In genomic region chr16:32658743-32659171, GRCm38 (mm10) we compare ENCODE assay signal across 8 mouse cellular contexts. TPM values are rescaled to one million over a fixed set of nuclear protein-coding genes. Genes with fewer than 3 reads are reported as not detected.
DNase-seq lines count a peak whose midpoint lies in the region; ATAC-seq and TF ChIP-seq lines count a peak whose summit lies in the region.

No protein-coding gene starts in this region.

- peaks cover 40% of the 10 kb centered on the region for H3K4me1 ChIP-seq in lung, adult 2 months (ENCODE audit: control insufficient read depth, insufficient read depth, low read length)
- peaks cover 64% of the 10 kb centered on the region for H3K4me1 ChIP-seq in embryonic facial prominence, embryonic 10.5 days
- H3K4me1 ChIP-seq in intestine, embryonic 14.5 days (replicated peaks; ENCODE audit: control insufficient read depth, insufficient read depth, low read length) = peaks cover 47% of the 10 kb centered on the region
- H3K4me1 ChIP-seq in midbrain, embryonic 15.5 days = peaks cover 47% of the 10 kb centered on the region

- 11% methylated on average over 20 of the region's 21 CpGs for WGBS in lung, adult 2 months
- 4% methylated on average over 17 of the region's 21 CpGs for WGBS in embryonic facial prominence, embryonic 10.5 days
- 3% methylated on average over 14 of the region's 21 CpGs for WGBS in intestine, embryonic 14.5 days
- 0% methylated on average over 17 of the region's 21 CpGs for WGBS in midbrain, embryonic 15.5 days

- no peak for TF ChIP-seq CTCF in lung, adult 2 months (IDR thresholded peaks at IDR 0.05; ENCODE audit: insufficient read depth, low read length)

- peak overlapping the region; percentile 55 for H3K4me2 ChIP-seq in intestine, embryonic 14.5 days (ENCODE audit: low read length)
- peak overlapping the region; percentile 81 for H3K4me2 ChIP-seq in midbrain, embryonic 15.5 days

- H3K27me3 ChIP-seq in embryonic facial prominence, embryonic 10.5 days (replicated peaks; ENCODE audit: low read depth, poor library complexity, severe bottlenecking) = no peaks in the 10 kb centered on the region
- H3K27me3 ChIP-seq in intestine, embryonic 14.5 days (replicated peaks; ENCODE audit: control insufficient read depth, insufficient read depth, low read length) = no peaks in the 10 kb centered on the region
- no peaks in the 10 kb centered on the region for H3K27me3 ChIP-seq in midbrain, embryonic 15.5 days (replicated peaks)

- H3K4me3 ChIP-seq in lung, adult 2 months (replicated peaks; ENCODE audit: extremely low read depth, low read depth, low read length) = peak overlapping the region; percentile 6
- peak overlapping the region; percentile 55 for H3K4me3 ChIP-seq in embryonic facial prominence, embryonic 10.5 days
- peak overlapping the region; percentile 27 for H3K4me3 ChIP-seq in intestine, embryonic 14.5 days (ENCODE audit: low read depth, low read length)
- H3K4me3 ChIP-seq in midbrain, embryonic 15.5 days = peak overlapping the region; percentile 51

- no peaks in the 10 kb centered on the region for H3K9me3 ChIP-seq in embryonic facial prominence, embryonic 10.5 days
- no peaks in the 10 kb centered on the region for H3K9me3 ChIP-seq in intestine, embryonic 14.5 days (ENCODE audit: control insufficient read depth, low read length)
- no peaks in the 10 kb centered on the region for H3K9me3 ChIP-seq in midbrain, embryonic 15.5 days

- no peak for TF ChIP-seq POLR2A in lung, adult 2 months (IDR thresholded peaks at IDR 0.05; ENCODE audit: borderline replicate concordance, extremely low read depth, low read depth, low read length)

- ATAC-seq in intestine, embryonic 14.5 days (replicated peaks; ENCODE audit: low FRiP score, low TSS enrichment, low read depth) = no peak
- ATAC-seq in midbrain, embryonic 15.5 days (replicated peaks) = peak; percentile 49

- H3K27ac ChIP-seq in embryonic facial prominence, embryonic 10.5 days (replicated peaks) = peak overlapping the region; percentile 59
- no peak overlapping the region; the same call in 1 of the 2 replicates for H3K27ac ChIP-seq in intestine, embryonic 14.5 days (ENCODE audit: low read depth)
- H3K27ac ChIP-seq in midbrain, embryonic 15.5 days = peak overlapping the region; percentile 86

- H3K36me3 ChIP-seq in embryonic facial prominence, embryonic 10.5 days (replicated peaks) = peaks cover 12% of the 10 kb centered on the region
- no peaks in the 10 kb centered on the region for H3K36me3 ChIP-seq in intestine, embryonic 14.5 days (ENCODE audit: control insufficient read depth, insufficient read depth, low read length)
- H3K36me3 ChIP-seq in midbrain, embryonic 15.5 days (replicated peaks) = no peaks in the 10 kb centered on the region

- DNase-seq in adrenal gland, adult (ENCODE audit: inconsistent age in 2 of 2, low spot score in 1 of 2) = peak; percentile 51 to 72
- no peak for DNase-seq in adrenal gland, postnatal 25 days
- DNase-seq in lung, adult 2 months = no peak
- no peak for DNase-seq in lung, postnatal 14 days
- peak; percentile 48 for DNase-seq in embryonic facial prominence, embryonic 10.5 days (ENCODE audit: low spot score)
- no peak for DNase-seq in intestine, embryonic 14.5 days (ENCODE audit: low spot score)
- no peak for DNase-seq in c-Kit-positive CD71-positive TER-119-positive erythroid progenitor cells, embryonic 14.5 days (ENCODE audit: low spot score)

- peak overlapping the region; percentile 40 for H3K9ac ChIP-seq in intestine, embryonic 14.5 days (ENCODE audit: low read length)
- peak overlapping the region; percentile 67 for H3K9ac ChIP-seq in midbrain, embryonic 15.5 days

RNA-seq across cellular contexts. Expression of gene Tnk2, which starts 15.1 kb away (rescaled TPM):
- 34.8 and 52.2 TPM in 2 replicates for total RNA-seq in adrenal gland, postnatal 25 days (2021)
- 107 and 119 TPM in 2 replicates for polyA plus RNA-seq in lung, adult 2 months (2012; rRNA removed)
- polyA plus RNA-seq in embryonic facial prominence, embryonic 10.5 days (2016; fragmentation: Nextera tagmentation; extraction: Ambion mirVana) = 8.6 and 8.7 TPM in 2 replicates
- 11.1 and 13.0 TPM in 2 replicates for polyA plus RNA-seq in intestine, embryonic 14.5 days (2014; fragmentation: Nextera tagmentation; extraction: Ambion mirVana)
- polyA plus RNA-seq in midbrain, embryonic 15.5 days (2015; fragmentation: Nextera tagmentation; extraction: Ambion mirVana) = 22.0 and 24.2 TPM in 2 replicates

RNA-seq across cellular contexts. Expression of gene Tfrc, which starts 50.0 kb away (rescaled TPM):
- 37.9 and 42.6 TPM in 2 replicates for total RNA-seq in adrenal gland, postnatal 25 days (2021)
- 7.5 and 12.8 TPM in 2 replicates for polyA plus RNA-seq in lung, adult 2 months (2012; rRNA removed)
- 50.0 and 61.5 TPM in 2 replicates for polyA plus RNA-seq in embryonic facial prominence, embryonic 10.5 days (2016; fragmentation: Nextera tagmentation; extraction: Ambion mirVana)
- 140 and 162 TPM in 2 replicates for polyA plus RNA-seq in intestine, embryonic 14.5 days (2014; fragmentation: Nextera tagmentation; extraction: Ambion mirVana)
- 33.0 and 35.6 TPM in 2 replicates for polyA plus RNA-seq in midbrain, embryonic 15.5 days (2015; fragmentation: Nextera tagmentation; extraction: Ambion mirVana)

Comparison
In these comparisons a context has a peak if more than half of its experiments do, and no peak if none do; other contexts are left out.
1. DNase-seq: peak in adrenal gland, adult (2 of 2) and embryonic facial prominence, embryonic 10.5 days (single experiment); none in adrenal gland, postnatal 25 days (single experiment), lung, adult 2 months (single experiment), lung, postnatal 14 days (single experiment), intestine, embryonic 14.5 days (single experiment) and c-Kit-positive CD71-positive TER-119-positive erythroid progenitor cells, embryonic 14.5 days (single experiment).
2. Peak in every context shown above with its lines, with median percentiles within 50 percentile points of each other: H3K4me3 ChIP-seq.